Mouse (Mus musculus): Measurements from ENCODE around the gene Cass4. TPM values are rescaled to one million over a fixed set of nuclear protein-coding genes. Genes with fewer than 3 reads are reported as not detected.

Cass4 gene
- total RNA-seq (2014; rRNA removed) = not detected in 2 replicates
- polyA plus RNA-seq (2012; rRNA removed) = not detected in 2 replicates

DNA sequence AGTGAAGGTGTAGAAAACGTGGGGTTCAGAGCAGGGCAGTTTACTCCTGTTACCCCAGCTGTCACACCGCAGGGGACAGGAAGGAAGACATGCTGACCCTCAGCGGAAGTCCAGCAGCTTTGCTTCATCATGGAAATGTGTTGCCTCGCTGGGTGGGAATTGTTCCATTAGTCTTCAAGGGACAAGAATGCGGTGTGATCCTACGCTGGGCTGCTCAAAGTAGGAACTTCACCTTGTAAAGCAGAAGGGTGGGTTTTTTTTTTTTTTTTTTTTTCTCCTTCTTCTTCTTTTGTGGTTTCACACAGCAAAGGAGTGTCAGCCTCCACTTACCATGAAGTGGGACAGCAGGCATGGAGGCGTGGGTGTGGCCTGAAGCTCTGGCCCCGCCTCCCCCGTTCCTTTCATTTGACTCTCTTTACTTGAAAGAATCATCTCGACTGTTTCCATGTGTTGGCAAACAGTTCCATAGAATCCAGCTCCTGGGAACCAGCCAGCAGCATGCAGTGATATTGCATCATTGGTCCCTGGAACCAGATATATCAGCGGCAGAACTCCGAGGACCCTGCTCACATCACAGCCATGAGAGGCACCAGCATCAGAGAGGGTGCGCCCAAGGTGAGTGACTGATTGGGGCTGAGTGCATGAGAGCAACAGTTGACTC is at the start of gene Cass4:
Gene Cass4, plus strand, starts transcription at position 404 of the 661 bp plus-strand sequence.
- Histone ChIP-seq H3K4me3 (ENCODE audit: insufficient read depth, low read depth, low read length) (no peak within 1 kb of the TSS), H3K79me2 (ENCODE audit: control insufficient read depth, insufficient read depth, low read length) (no peaks in the 10 kb centered on the region), H3K9ac (ENCODE audit: low read depth, low read length) (no peak within 1 kb of the TSS), H3K4me1 (ENCODE audit: control insufficient read depth, insufficient read depth, low read length) (no peaks in the 10 kb centered on the region; the same call in 1 of the 2 replicates), H3K27ac (replicated peaks; ENCODE audit: insufficient read depth, low read depth, low read length) (no peak within 1 kb of the TSS), H3K27me3 (ENCODE audit: control insufficient read depth, insufficient read depth, low read length) (no peaks in the 10 kb centered on the region), H3K36me3 (ENCODE audit: control insufficient read depth, insufficient read depth, low read length) (no peaks in the 10 kb centered on the region)
- TF ChIP-seq CTCF (IDR thresholded peaks at IDR 0.05; ENCODE audit: low read depth, low read length) (no peak), POLR2A (IDR thresholded peaks at IDR 0.05; ENCODE audit: extremely low read depth, insufficient read depth, low read length) (no peak)
- no peak for DNase-seq (ENCODE audit: extremely low read depth, low read depth, low spot score)
- WGBS = 21% methylated on average over 13 of the region's 13 CpGs

DNA sequence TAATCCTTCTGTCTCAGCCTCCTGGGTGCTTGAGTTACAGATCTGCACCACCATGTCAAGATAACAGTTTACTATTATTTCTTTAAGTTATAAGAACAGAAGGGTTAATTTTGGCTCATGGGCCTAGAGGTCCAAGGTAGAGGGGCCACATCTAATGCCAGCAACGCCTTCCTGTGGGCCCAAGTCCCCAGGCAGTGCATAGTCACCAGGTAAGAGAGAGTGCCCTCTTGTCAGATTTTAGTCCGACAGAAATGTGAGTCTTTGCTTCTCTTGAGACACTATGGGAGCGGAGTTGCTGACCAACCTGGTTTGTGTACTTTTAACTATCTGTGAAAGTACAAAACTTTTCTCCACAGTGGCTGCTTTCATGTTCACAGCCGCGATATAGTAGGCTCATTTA is 48.9 kb upstream of the Cass4 start:
- Histone ChIP-seq H3K27me3 (ENCODE audit: control insufficient read depth, insufficient read depth, low read length) (no peaks in the 10 kb centered on the region), H3K4me1 (ENCODE audit: control insufficient read depth, insufficient read depth, low read length) (peaks cover 31% of the 10 kb centered on the region), H3K27ac (replicated peaks; ENCODE audit: insufficient read depth, low read depth, low read length) (no peak overlapping the region), H3K4me3 (ENCODE audit: insufficient read depth, low read depth, low read length) (no peak overlapping the region), H3K36me3 (ENCODE audit: control insufficient read depth, insufficient read depth, low read length) (no peaks in the 10 kb centered on the region), H3K9ac (ENCODE audit: low read depth, low read length) (no peak overlapping the region), H3K79me2 (ENCODE audit: control insufficient read depth, insufficient read depth, low read length) (peaks cover 4% of the 10 kb centered on the region; the same call in 1 of the 2 replicates)
- 33% methylated on average over 5 of the region's 5 CpGs for WGBS
- no peak for DNase-seq (ENCODE audit: extremely low read depth, low read depth, low spot score)
- no peak for TF ChIP-seq CTCF (IDR thresholded peaks at IDR 0.05; ENCODE audit: low read depth, low read length)
- TF ChIP-seq POLR2A (IDR thresholded peaks at IDR 0.05; ENCODE audit: extremely low read depth, insufficient read depth, low read length) = no peak

DNA sequence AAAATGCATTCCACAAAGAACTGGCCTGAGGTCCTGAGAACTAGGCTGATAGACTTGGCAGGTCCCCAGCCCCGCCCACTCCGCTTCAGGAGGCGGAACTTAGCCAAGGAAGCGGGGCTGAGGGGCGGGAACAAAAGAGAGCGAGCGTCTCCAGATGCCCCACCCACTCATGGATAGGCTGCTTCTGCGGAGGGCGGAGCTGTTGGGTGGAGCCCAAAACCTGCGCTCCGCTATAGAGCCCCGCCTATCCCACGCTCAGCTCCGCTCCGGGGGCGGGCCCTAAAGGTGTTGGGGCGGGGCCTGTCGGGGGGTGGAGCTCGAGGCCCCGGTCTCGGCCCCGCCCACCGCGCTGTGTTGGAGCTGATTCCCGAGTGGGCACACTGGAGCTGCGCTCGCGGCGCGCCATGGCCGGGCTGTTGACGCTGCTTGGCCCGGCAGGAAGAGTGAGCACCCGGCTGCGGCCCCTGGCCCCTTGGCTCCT is 48.3 kb upstream of the Cass4 start, which contains the start of gene Fam210b:
Gene Fam210b, plus strand, starts transcription at position 308 of the 481 bp plus-strand sequence.
- H3K36me3 ChIP-seq (ENCODE audit: control insufficient read depth, insufficient read depth, low read length) = no peaks in the 10 kb centered on the region
- H3K79me2 ChIP-seq (ENCODE audit: control insufficient read depth, insufficient read depth, low read length) = peaks cover 4% of the 10 kb centered on the region; the same call in 1 of the 2 replicates
- H3K9ac ChIP-seq (ENCODE audit: low read depth, low read length) = peak within 1 kb of the TSS; percentile 95
- TF ChIP-seq CTCF (IDR thresholded peaks at IDR 0.05; ENCODE audit: low read depth, low read length) = no peak
- peak; percentile 94 for TF ChIP-seq POLR2A (IDR thresholded peaks at IDR 0.05; ENCODE audit: extremely low read depth, insufficient read depth, low read length)
- peak within 1 kb of the TSS; percentile 88 for H3K4me3 ChIP-seq (ENCODE audit: insufficient read depth, low read depth, low read length)
- peaks cover 37% of the 10 kb centered on the region for H3K4me1 ChIP-seq (ENCODE audit: control insufficient read depth, insufficient read depth, low read length)
- H3K27me3 ChIP-seq (ENCODE audit: control insufficient read depth, insufficient read depth, low read length) = no peaks in the 10 kb centered on the region
- WGBS = under 1% methylated on average over 35 of the region's 35 CpGs
- peak within 1 kb of the TSS; percentile 87 for H3K27ac ChIP-seq (replicated peaks; ENCODE audit: insufficient read depth, low read depth, low read length)
- peak; percentile 92 for DNase-seq (ENCODE audit: extremely low read depth, low read depth, low spot score)

DNA sequence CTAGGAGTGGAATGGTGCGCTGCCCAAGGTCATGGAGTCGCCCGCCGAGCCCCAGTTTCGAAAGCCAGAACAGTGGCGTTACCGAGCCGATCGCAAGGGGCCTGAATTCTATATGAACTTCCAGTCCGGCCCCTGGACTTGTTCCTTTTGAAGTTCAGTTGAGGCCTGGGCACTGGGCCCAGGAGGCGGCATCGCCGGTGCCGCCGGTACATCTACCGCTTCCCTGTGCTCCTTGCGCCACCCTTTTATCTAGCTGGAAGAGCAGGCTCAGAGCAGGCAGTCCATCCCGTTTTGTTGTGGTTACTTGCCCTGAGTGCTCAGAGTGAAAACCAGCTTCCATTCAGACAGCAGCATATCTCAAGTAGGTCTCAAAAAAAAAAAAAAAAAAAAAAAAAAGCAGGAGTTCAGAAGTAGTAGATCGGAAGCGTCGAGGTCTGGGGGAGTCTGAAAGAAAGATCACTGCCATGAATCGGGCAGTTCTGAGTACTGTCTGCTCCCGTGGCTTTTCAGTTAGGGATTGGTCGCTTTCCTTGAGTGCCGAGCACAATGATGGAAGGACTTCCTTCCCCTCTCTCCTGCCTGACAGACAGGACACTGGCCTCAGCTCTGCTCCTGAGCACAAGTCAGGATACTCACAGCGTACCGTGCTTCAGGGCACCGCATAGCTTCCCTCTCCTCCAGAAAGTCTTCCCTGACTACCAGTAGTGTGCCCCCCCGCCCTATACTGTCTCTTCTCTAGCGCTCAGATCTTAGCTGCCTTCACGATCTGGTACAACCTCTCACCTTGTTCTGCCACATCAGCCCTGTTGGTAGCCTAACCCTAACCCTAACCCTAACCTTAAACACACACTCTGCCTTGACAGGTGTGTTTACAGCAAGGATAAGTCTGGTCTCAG is 47.3 kb upstream of the Cass4 start:
- Histone ChIP-seq H3K36me3 (ENCODE audit: control insufficient read depth, insufficient read depth, low read length) (no peaks in the 10 kb centered on the region), H3K4me3 (ENCODE audit: insufficient read depth, low read depth, low read length) (peak overlapping the region; percentile 88), H3K9ac (ENCODE audit: low read depth, low read length) (peak overlapping the region; percentile 95), H3K27ac (replicated peaks; ENCODE audit: insufficient read depth, low read depth, low read length) (peak overlapping the region; percentile 87), H3K4me1 (ENCODE audit: control insufficient read depth, insufficient read depth, low read length) (peaks cover 43% of the 10 kb centered on the region), H3K79me2 (ENCODE audit: control insufficient read depth, insufficient read depth, low read length) (peaks cover 4% of the 10 kb centered on the region; the same call in 1 of the 2 replicates), H3K27me3 (ENCODE audit: control insufficient read depth, insufficient read depth, low read length) (no peaks in the 10 kb centered on the region)
- peak; percentile 74 for DNase-seq (ENCODE audit: extremely low read depth, low read depth, low spot score)
- TF ChIP-seq CTCF (IDR thresholded peaks at IDR 0.05; ENCODE audit: low read depth, low read length) (no peak), POLR2A (IDR thresholded peaks at IDR 0.05; ENCODE audit: extremely low read depth, insufficient read depth, low read length) (no peak)
- WGBS = 7% methylated on average over 31 of the region's 31 CpGs

DNA sequence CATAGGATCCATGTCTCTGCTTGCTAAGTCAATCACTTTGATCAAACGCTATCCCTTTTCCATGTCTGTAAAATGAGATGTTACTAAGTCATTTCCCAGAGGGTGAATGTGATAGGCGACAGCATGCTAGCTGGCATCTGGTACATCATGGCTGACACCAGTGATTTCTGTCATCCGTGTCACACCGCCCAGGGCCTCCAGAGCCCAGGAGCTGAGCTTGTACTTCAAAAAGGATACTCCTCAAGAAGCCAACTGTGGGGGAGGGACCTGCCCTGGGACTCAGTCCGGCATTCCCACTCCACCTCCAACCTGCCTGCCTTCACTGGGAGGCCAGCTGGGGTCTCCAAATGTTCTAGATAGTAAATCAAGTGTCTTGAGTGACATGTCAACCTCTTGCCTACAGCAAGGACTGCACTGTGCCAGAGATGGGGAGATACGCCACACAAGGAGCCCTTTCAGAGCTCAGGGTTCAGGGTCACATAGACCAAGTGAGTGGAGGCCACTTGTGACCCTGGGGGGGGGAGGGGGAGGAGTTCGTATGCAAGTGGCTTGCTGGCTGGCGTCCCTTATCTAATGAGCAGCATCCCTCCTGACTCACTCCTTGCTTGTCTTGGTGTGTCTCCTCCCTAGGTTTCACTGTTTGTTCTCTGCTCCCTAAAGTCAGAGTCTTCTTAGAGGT is 46.5 kb upstream of the Cass4 start:
- Histone ChIP-seq H3K4me3 (ENCODE audit: insufficient read depth, low read depth, low read length) (peak overlapping the region; percentile 88; the same call in 1 of the 2 replicates), H3K36me3 (ENCODE audit: control insufficient read depth, insufficient read depth, low read length) (peaks cover under 1% of the 10 kb centered on the region; the same call in 1 of the 2 replicates), H3K4me1 (ENCODE audit: control insufficient read depth, insufficient read depth, low read length) (peaks cover 43% of the 10 kb centered on the region), H3K9ac (ENCODE audit: low read depth, low read length) (no peak overlapping the region), H3K79me2 (ENCODE audit: control insufficient read depth, insufficient read depth, low read length) (peaks cover 4% of the 10 kb centered on the region; the same call in 1 of the 2 replicates), H3K27me3 (ENCODE audit: control insufficient read depth, insufficient read depth, low read length) (no peaks in the 10 kb centered on the region), H3K27ac (replicated peaks; ENCODE audit: insufficient read depth, low read depth, low read length) (peak overlapping the region; percentile 14; the same call in 1 of the 2 replicates)
- WGBS = 25% methylated on average over 8 of the region's 8 CpGs
- no peak for TF ChIP-seq CTCF (IDR thresholded peaks at IDR 0.05; ENCODE audit: low read depth, low read length)
- DNase-seq (ENCODE audit: extremely low read depth, low read depth, low spot score) = peak; percentile 37

All from liver, adult 2 months (tissue).